Mouse (Mus musculus) embryonic fibroblast, embryonic 13.5 days (primary cell): ENCODE data around the gene Gm10322. TPM values are rescaled to one million over a fixed set of nuclear protein-coding genes. Genes with fewer than 3 reads are reported as not detected.

ENCODE experiments used
- H3K27ac ChIP-seq: 2 replicates; pipeline ENCODE4 v1.5.1; 2012; ENCODE audit warnings: low read length, control low read depth, inconsistent platforms; ENCODE audit not compliant: insufficient read depth
- H3K4me1 ChIP-seq: 2 replicates; pipeline ENCODE4 v1.6.1; 2011; ENCODE audit warnings: low read length; ENCODE audit not compliant: control insufficient read depth, insufficient read depth
- H3K4me3 ChIP-seq: 2 replicates; pipeline ENCODE4 v1.5.1; 2011; ENCODE audit warnings: mild to moderate bottlenecking, control low read depth, low read length; ENCODE audit not compliant: insufficient read depth
- CTCF ChIP-seq: IDR thresholded peaks from 2 replicates; pipeline ENCODE4 v1.5.1; 2011; ENCODE audit warnings: mild to moderate bottlenecking, control low read depth, low read length, moderate library complexity, borderline replicate concordance; ENCODE audit not compliant: insufficient read depth
- POLR2A ChIP-seq: IDR thresholded peaks from 2 replicates; pipeline ENCODE4 v1.6.1; 2011; ENCODE audit warnings: low read depth, mild to moderate bottlenecking, control low read depth, low read length, moderate library complexity
- polyA plus RNA-seq: library from polyadenylated mRNA; stranded (reverse); fragments of >200 nt; gene quantifications from 2 replicates; pipeline ENCODE4 v1.2.4, GENCODE M21; 2011; ENCODE audit warnings: low read depth; ENCODE audit not compliant: missing spikeins, insufficient read length

Gm10322 gene
- polyA plus RNA-seq, 1 experiment, result not detected

DNA sequence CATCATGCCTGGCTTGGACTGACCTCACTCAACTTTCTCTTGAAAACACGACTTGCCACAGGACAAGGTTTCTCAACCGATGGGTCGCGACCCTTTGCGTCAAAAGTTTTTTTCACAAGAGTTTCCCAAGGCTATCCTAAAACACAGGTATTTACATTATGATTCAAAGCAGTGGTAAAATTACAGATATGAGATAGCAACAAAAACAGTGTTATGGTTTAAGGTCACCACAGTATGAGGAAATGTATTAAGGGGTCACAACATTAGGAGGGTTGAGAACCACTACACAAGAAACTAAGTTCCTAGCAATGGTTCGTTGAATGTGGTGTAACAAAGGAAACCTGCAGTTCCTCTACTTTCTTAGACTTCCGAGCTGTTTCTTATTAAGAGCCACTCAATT, 1.9 kb downstream of the Gm10322 start:
- TF ChIP-seq CTCF (no peak), POLR2A (no peak)
- no peak overlapping the region for H3K4me3 ChIP-seq
- no peak overlapping the region for H3K27ac ChIP-seq
- peaks cover 3% of the 10 kb centered on the region for H3K4me1 ChIP-seq

DNA sequence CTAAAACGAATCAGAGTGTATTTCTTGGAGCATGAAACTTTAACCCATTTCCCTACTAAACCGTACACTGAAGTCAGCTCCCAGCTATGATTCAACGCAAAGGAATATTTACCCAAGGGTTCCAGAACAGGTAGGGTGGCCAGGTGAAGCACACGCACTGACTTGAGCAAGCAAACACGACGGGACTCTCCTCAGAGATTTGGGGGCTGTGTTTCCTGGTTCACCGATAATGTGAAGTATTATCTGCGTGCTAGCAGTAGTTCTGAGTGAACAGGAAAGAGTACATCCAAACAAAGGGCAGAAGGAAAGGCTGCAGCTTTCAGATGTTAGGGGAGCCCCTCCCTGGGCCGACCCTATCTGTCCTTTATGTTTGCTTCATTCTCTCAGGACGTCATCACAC, 5.5 kb downstream of the Gm10322 start:
- TF ChIP-seq POLR2A (no peak), CTCF (no peak)
- H3K4me1 ChIP-seq, result no peaks in the 10 kb centered on the region
- H3K4me3 ChIP-seq, result no peak overlapping the region
- no peak overlapping the region for H3K27ac ChIP-seq

DNA sequence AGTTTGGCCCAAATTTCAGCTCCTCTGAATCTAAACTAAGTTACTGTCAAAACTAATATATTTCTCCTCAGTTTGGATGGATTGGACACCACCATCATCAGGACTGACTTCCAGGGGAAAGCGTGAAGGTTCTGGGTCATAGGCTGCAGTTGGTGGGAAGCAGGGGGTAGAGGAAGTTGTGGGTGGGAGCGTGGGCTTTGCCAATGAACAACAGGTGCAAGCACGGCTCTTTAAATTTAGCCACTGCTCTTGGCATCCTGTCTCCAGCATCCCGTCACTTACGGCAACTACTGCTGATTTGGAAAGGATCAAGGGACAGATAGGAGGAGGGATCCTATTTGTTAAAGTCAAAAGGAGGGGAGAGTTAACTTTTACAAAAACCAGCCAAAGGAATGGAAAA, 7.6 kb downstream of the Gm10322 start:
- Histone ChIP-seq H3K4me1 (no peaks in the 10 kb centered on the region), H3K27ac (no peak overlapping the region), H3K4me3 (no peak overlapping the region)
- TF ChIP-seq CTCF, result no peak
- TF ChIP-seq POLR2A, result no peak

DNA sequence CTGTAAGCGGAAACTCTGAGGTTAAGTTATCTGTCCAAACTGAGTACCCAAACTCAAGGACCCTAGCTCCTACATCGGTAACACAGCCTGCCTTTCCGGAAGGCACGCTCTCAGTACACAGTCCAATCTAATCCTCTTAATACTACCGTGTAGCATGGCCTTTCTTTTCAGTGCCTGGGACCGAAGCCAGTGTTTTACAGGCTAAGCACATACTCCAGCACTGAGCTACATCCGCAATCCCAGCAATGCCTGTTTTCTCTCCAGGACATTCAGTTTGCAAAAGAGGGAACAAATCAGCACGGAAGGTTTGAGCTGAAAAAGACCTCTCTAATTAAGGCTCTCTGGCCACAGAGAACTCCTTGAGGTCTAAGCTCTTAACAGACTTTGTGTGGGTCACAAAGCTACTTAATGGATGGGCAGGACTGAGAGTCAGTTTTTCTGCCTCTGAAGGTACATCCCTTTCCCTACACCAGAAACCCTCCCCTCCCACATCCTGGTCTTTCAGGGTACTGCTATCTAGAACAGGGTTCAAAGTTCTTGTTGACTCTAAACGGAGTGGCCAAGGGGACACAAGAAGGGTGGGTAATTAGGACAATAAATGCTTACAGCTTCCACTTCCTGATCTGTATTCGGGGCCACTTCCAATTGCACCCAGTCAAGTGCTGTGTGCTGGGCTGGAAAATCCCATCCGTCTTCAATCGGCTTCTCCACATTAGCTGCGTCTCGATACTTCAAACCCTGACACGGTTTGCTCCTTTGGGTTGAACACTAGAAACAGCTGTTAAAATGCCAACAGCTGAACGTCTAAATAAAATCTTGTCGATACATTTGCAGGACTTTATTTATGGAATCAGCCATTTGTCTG, 13.0 kb downstream of the Gm10322 start:
- H3K4me3 ChIP-seq, result no peak overlapping the region
- H3K27ac ChIP-seq, result no peak overlapping the region
- no peaks in the 10 kb centered on the region for H3K4me1 ChIP-seq
- TF ChIP-seq CTCF (no peak), POLR2A (no peak)

DNA sequence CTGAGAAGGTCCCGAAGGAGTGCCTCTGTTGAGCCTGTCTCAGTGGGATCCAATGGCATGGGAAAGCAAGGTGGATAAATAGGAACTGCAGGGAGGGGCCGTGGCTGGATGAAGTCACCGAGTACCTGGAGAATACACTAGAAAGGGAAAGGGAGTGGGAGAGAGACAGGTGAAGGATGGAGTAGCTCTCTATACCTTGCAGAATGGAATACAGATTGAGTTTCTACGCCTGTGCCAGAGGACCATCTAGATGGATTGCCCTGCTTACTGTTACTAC, 13.6 kb downstream of the Gm10322 start:
- Histone ChIP-seq H3K4me3 (no peak overlapping the region), H3K4me1 (no peaks in the 10 kb centered on the region), H3K27ac (no peak overlapping the region)
- TF ChIP-seq CTCF (no peak), POLR2A (no peak)

DNA sequence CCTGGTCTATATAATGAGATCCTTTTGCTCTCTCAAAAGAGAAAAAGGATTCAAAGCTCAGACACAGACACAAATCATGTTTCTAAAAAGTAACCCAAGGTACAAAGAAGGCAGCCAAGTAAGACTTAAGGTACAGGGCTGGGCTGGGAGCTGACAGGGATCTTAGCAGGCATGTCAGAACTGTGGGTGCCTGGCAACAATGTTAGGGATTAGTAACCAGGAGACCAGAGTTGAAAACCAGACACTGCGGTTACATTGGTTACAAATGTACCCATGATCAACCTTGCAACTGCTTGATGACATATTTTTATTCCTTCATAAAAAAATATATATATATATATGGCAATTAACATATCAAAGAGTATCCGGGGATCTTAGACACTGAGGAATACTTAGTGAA, 20.2 kb downstream of the Gm10322 start:
- Histone ChIP-seq H3K4me1 (peaks cover 14% of the 10 kb centered on the region), H3K4me3 (no peak overlapping the region), H3K27ac (no peak overlapping the region)
- TF ChIP-seq CTCF, result no peak
- no peak for TF ChIP-seq POLR2A

DNA sequence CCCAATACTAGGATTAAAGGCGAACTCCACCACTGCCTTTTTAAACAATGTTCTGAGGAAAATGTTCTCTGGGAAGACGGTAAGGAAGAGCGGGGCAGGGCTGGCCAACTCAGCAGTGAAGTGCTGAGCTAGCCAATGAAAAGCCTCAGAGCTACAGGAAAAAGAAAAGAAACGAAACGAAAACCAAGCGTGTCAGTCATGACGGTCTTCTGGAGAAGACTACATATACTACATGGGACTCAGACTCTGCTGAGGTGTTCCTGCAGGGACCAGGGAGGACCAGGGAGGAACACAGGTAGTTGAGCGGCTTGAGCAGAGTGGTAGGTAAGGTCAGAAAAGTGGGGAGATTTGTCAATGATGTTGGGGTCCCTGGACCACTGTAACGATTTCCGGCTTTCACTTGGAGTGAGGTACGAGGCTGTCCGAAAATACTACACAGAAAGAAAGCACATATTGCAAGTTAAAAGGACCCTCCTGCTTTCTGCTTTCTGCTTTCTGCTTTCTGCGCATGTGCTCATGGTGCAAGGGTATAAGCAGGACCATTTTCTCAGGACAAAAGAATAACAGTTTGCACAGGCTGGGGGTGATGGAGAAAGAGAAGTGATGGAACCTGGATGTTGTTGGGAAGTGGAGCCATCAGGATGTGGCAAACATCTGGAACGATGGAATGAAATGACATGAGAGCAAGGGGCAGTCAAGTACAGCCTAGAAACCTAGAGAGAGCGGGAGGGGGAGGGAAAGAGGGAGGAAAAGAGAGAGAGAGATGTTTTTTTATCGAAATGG, 21.1 kb downstream of the Gm10322 start:
- Histone ChIP-seq H3K4me3 (peak overlapping the region; percentile 32), H3K4me1 (peaks cover 14% of the 10 kb centered on the region), H3K27ac (peak overlapping the region; percentile 88)
- TF ChIP-seq CTCF (no peak), POLR2A (peak; percentile 47; the same call in 1 of the 2 replicates)

DNA sequence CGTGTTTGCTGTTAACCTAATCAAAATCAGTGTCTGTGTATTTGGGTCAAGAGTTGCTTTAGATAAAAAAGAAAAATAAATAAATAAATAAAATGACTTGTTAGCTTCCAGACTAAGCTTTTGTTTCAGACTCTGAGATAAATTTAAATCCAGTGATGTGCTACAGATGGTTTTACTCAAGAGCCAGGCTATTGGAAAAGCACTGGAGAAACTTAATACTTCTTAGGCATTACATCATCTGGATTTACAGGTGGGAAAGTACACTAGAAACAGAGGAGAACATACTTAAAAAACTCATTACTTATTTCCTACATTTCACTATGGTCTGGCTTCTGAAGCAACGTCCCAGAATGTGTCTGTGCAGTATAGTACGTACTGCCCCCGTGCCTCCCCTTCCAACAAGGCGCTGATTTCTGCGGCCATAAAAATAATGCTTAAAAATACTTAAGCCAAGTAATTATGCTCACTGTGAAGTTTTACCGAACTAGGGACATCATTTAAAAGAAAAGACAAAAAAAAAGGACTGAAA, 21.8 kb downstream of the Gm10322 start:
- TF ChIP-seq CTCF, result no peak
- TF ChIP-seq POLR2A, result no peak
- H3K27ac ChIP-seq, result peak overlapping the region; percentile 89
- no peak overlapping the region; the same call in 1 of the 2 replicates for H3K4me3 ChIP-seq
- H3K4me1 ChIP-seq, result peaks cover 14% of the 10 kb centered on the region

DNA sequence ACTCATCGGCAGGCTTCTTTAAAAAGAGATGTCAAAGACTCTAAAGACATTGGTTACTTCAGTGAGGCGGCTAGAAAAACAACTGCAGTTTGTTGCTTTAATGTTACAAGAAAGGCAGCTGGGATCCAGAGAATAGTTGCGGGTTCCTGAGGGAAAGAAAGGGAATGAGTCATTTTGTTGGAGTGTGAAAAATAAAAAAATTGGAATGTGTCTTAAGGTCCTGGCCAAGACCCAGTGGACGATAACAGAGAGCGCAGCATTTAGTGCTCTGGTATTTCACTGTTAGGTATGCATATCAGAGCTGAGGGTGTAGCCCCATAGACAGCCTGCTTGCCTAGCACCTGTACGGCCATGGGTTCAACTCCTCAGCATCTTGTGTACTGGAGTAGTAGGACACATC, 22.7 kb downstream of the Gm10322 start:
- Histone ChIP-seq H3K4me1 (peaks cover 14% of the 10 kb centered on the region), H3K27ac (peak overlapping the region; percentile 89), H3K4me3 (peak overlapping the region; percentile 6; the same call in 1 of the 2 replicates)
- TF ChIP-seq CTCF, result no peak
- no peak for TF ChIP-seq POLR2A
